Mouse (Mus musculus) bone marrow macrophage, adult 2 months (primary cell): ENCODE results near the gene Lims1.

ENCODE experiments used
- CTCF ChIP-seq: IDR thresholded peaks from 2 replicates; pipeline ENCODE4 v1.5.1; 2012; ENCODE audit warnings: low read depth, mild to moderate bottlenecking, low read length, moderate library complexity
- POLR2A ChIP-seq: IDR thresholded peaks from 2 replicates; pipeline ENCODE4 v1.6.1; 2012; ENCODE audit warnings: mild to moderate bottlenecking, low read depth, low read length, borderline replicate concordance

DNA sequence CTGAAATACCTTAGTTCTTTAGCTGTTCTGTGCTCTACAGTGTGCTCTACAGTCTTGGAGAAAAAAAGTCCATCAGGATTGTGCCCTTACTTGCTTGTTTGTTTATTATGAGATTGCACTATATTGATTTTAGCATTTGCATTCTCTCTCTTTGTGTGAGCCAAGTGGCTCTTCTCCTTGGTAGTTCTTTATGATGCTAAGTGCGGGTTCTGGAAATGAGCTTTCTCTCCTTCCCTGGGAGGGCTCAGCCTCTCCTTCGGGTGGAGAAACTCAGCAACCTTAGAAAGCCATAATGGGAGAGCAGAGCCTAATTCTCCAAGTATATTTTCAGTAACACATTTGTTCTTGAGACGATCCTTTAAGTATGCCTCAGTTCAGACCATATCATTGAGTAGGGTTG, 3.0 kb downstream of the Lims1 start:
- TF ChIP-seq POLR2A (no peak), CTCF (no peak)
